8 mouse cellular contexts compared by ENCODE assay signal in genomic region chr5:64389202-64389929, GRCm38 (mm10).
DNase-seq lines count a peak whose midpoint lies in the region; ATAC-seq and TF ChIP-seq lines count a peak whose summit lies in the region.

No protein-coding gene starts in this region.

- H3K27ac ChIP-seq in ES-Bruce4 (ENCODE audit: insufficient read depth, low read length): peak overlapping the region; percentile 99
- peak overlapping the region; percentile 50; the same call in 1 of the 2 replicates for H3K27ac ChIP-seq in heart, embryonic 11.5 days (ENCODE audit: low read depth, low read length)
- peak overlapping the region; percentile 74 for H3K27ac ChIP-seq in limb, embryonic 12.5 days
- H3K27ac ChIP-seq in stomach, postnatal 0 days (replicated peaks): peak overlapping the region; percentile 49
- H3K27ac ChIP-seq in left cerebral cortex, adult 2 months: no peak overlapping the region

- H3K4me2 ChIP-seq in heart, embryonic 11.5 days: no peak overlapping the region
- H3K4me2 ChIP-seq in limb, embryonic 12.5 days: no peak overlapping the region
- H3K4me2 ChIP-seq in stomach, postnatal 0 days (replicated peaks; ENCODE audit: low read depth): no peak overlapping the region

- peak; percentile 77 for DNase-seq in adrenal gland, postnatal 10 days
- DNase-seq in stomach, postnatal 0 days (ENCODE audit: low spot score): peak; percentile 54
- no peak for DNase-seq in left cerebral cortex, adult 2 months (ENCODE audit: extremely low spot score in 1 of 2, low spot score in 2 of 2)
- DNase-seq in left cerebral cortex, postnatal 36 days (ENCODE audit: low spot score in 2 of 2): no peak
- DNase-seq in thymus, postnatal 25 days: no peak

- no peak for TF ChIP-seq POLR2A in ES-Bruce4 (IDR thresholded peaks at IDR 0.05; ENCODE audit: insufficient read depth, low read length)

- intact Hi-C loops in left cerebral cortex, adult 2 months (cut with DNase I): loop anchor here (5.0 kb wide), 1 partner anchor 83 kb away; no protein-coding TSS in a partner anchor
- intact Hi-C loops in left cerebral cortex, postnatal 36 days (cut with DNase I): loop anchor here (10.0 kb wide), 1 partner anchor 315 kb away; no protein-coding TSS in a partner anchor

- H3K4me3 ChIP-seq in ES-Bruce4 (ENCODE audit: low read depth, low read length): peak overlapping the region; percentile 43
- H3K4me3 ChIP-seq in heart, embryonic 11.5 days (ENCODE audit: low read depth, low read length): no peak overlapping the region
- H3K4me3 ChIP-seq in limb, embryonic 12.5 days (replicated peaks): no peak overlapping the region
- H3K4me3 ChIP-seq in stomach, postnatal 0 days (ENCODE audit: low read depth, low read length): no peak overlapping the region
- H3K4me3 ChIP-seq in left cerebral cortex, adult 2 months: no peak overlapping the region

- TF ChIP-seq EP300 in ES-Bruce4 (IDR thresholded peaks at IDR 0.05; ENCODE audit: insufficient read depth, low read depth, low read length): 0 out of 2 replicates have a peak, but pooled peaks have one; percentile 52
- no peak for TF ChIP-seq EP300 in stomach, postnatal 0 days (optimal IDR thresholded peaks at IDR 0.05)

- H3K4me1 ChIP-seq in ES-Bruce4 (ENCODE audit: control insufficient read depth, insufficient read depth, low read length): peaks cover 8% of the 10 kb centered on the region
- peaks cover 18% of the 10 kb centered on the region for H3K4me1 ChIP-seq in heart, embryonic 11.5 days (ENCODE audit: control insufficient read depth, insufficient read depth, low read length)
- H3K4me1 ChIP-seq in limb, embryonic 12.5 days (replicated peaks): peaks cover 44% of the 10 kb centered on the region
- 0 out of 2 replicates have a peak, but pooled peaks cover 3% of the 10 kb centered on the region for H3K4me1 ChIP-seq in stomach, postnatal 0 days (replicated peaks; ENCODE audit: control insufficient read depth, insufficient read depth)

- H3K36me3 ChIP-seq in ES-Bruce4 (ENCODE audit: control insufficient read depth, insufficient read depth, low read length, poor library complexity, severe bottlenecking): peaks cover 2% of the 10 kb centered on the region; the same call in 1 of the 2 replicates
- H3K36me3 ChIP-seq in heart, embryonic 11.5 days (ENCODE audit: control insufficient read depth, insufficient read depth, low read length): no peaks in the 10 kb centered on the region
- no peaks in the 10 kb centered on the region for H3K36me3 ChIP-seq in limb, embryonic 12.5 days
- no peaks in the 10 kb centered on the region for H3K36me3 ChIP-seq in stomach, postnatal 0 days (ENCODE audit: control insufficient read depth, insufficient read depth, low read length)

- 21% methylated on average over 6 of the region's 6 CpGs for whole genome bisulfite sequencing in heart, embryonic 11.5 days (ENCODE audit: insufficient replicate concordance)
- 17% methylated on average over 6 of the region's 6 CpGs for WGBS in limb, embryonic 12.5 days
- WGBS in stomach, postnatal 0 days: 31% methylated on average over 6 of the region's 6 CpGs

- H3K9ac ChIP-seq in ES-Bruce4 (ENCODE audit: low read depth, poor library complexity, severe bottlenecking): 0 out of 2 replicates have a peak overlapping the region, but pooled peaks have one; percentile 9
- H3K9ac ChIP-seq in heart, embryonic 11.5 days (ENCODE audit: low read depth, low read length): no peak overlapping the region
- H3K9ac ChIP-seq in limb, embryonic 12.5 days (replicated peaks): no peak overlapping the region
- H3K9ac ChIP-seq in stomach, postnatal 0 days (ENCODE audit: low read length): no peak overlapping the region

- no peaks in the 10 kb centered on the region for H3K9me3 ChIP-seq in ES-Bruce4 (replicated peaks; ENCODE audit: control insufficient read depth, insufficient read depth, low read length, poor library complexity, severe bottlenecking)
- no peaks in the 10 kb centered on the region for H3K9me3 ChIP-seq in heart, embryonic 11.5 days (replicated peaks; ENCODE audit: control insufficient read depth, low read length)
- no peaks in the 10 kb centered on the region for H3K9me3 ChIP-seq in limb, embryonic 12.5 days
- no peaks in the 10 kb centered on the region for H3K9me3 ChIP-seq in stomach, postnatal 0 days (ENCODE audit: control insufficient read depth, low read length)

- H3K27me3 ChIP-seq in ES-Bruce4 (ENCODE audit: control insufficient read depth, insufficient read depth, low read length, poor library complexity, severe bottlenecking): no peaks in the 10 kb centered on the region
- H3K27me3 ChIP-seq in heart, embryonic 11.5 days (ENCODE audit: control insufficient read depth, insufficient read depth, low read length): no peaks in the 10 kb centered on the region
- no peaks in the 10 kb centered on the region; the same call in 1 of the 2 replicates for H3K27me3 ChIP-seq in limb, embryonic 12.5 days
- H3K27me3 ChIP-seq in stomach, postnatal 0 days (ENCODE audit: control insufficient read depth, insufficient read depth, low read length): no peaks in the 10 kb centered on the region

- TF ChIP-seq CTCF in ES-Bruce4 (IDR thresholded peaks at IDR 0.05; ENCODE audit: low read depth, low read length): no peak
- no peak for TF ChIP-seq CTCF in stomach, postnatal 0 days (IDR thresholded peaks at IDR 0.05; ENCODE audit: low read depth)
- TF ChIP-seq CTCF in left cerebral cortex, adult 2 months (IDR thresholded peaks at IDR 0.05): no peak

- ATAC-seq in heart, embryonic 11.5 days (replicated peaks; ENCODE audit: insufficient number of reproducible peaks, low FRiP score, low TSS enrichment): peak; percentile 63
- ATAC-seq in limb, embryonic 12.5 days (ENCODE audit: insufficient number of reproducible peaks, insufficient read depth, low FRiP score, low TSS enrichment, low read depth): peak; percentile 57
- ATAC-seq in stomach, postnatal 0 days (ENCODE audit: low FRiP score, low TSS enrichment): peak; percentile 59

Comparison
In these comparisons a context has a peak if more than half of its experiments do, and no peak if none do; other contexts are left out.
1. DNase-seq: peak in adrenal gland, postnatal 10 days (single experiment) and stomach, postnatal 0 days (single experiment); none in left cerebral cortex, adult 2 months (0 of 2), left cerebral cortex, postnatal 36 days (0 of 2) and thymus, postnatal 25 days (single experiment).
2. Peak in every context shown above with its lines, with median percentiles within 50 percentile points of each other: ATAC-seq.